Mouse (Mus musculus): ENCODE results near the gene Clec4g.
A peak's percentile ranks its signal among the peaks of the same experiment; 100 is the strongest.
"Not testable (repeated sequence)": the region's sequence is repeated elsewhere in the genome, so short reads cannot be mapped to it uniquely, and the experiment has no call there.

Gene Clec4g

GRCm38 (mm10) chr8:3720551-3720950 lies at the start of gene Clec4g:
Gene Clec4g, minus strand, starts transcription at chr8:3720651.
- DNase-seq (ENCODE audit: low spot score in 2 of 2): no peak

- DNase-seq (ENCODE audit: low spot score in 2 of 2): not testable (repeated sequence)
These were observed 48.2 kb upstream of the Clec4g start for GRCm38 (mm10) chr8:3768641-3769040.

GRCm38 (mm10) chr8:3754261-3754850 lies 33.9 kb upstream of the Clec4g start:
- peak; percentile 59 to 97 for DNase-seq (ENCODE audit: low spot score in 2 of 2)

- DNase-seq (ENCODE audit: low spot score in 2 of 2): no peak
These were observed 28.3 kb upstream of the Clec4g start, which contains the start of gene Cd209a for GRCm38 (mm10) chr8:3748761-3749160. Gene Cd209a, minus strand, starts transcription at chr8:3748984.

GRCm38 (mm10) chr8:3736947-3737346 lies 16.5 kb upstream of the Clec4g start:
- no peak for DNase-seq (ENCODE audit: low spot score in 2 of 2)

GRCm38 (mm10) chr8:3735599-3735998 lies 15.1 kb upstream of the Clec4g start:
- DNase-seq (ENCODE audit: low spot score in 2 of 2): no peak

GRCm38 (mm10) chr8:3734084-3734483 lies 13.6 kb upstream of the Clec4g start:
- no peak for DNase-seq (ENCODE audit: low spot score in 2 of 2)

- no peak for DNase-seq (ENCODE audit: low spot score in 2 of 2)
These were observed 590 bp upstream of the Clec4g start for GRCm38 (mm10) chr8:3721041-3721440.

- peak; percentile 79 to 92 for DNase-seq (ENCODE audit: low spot score in 2 of 2)
These were observed 1.9 kb downstream of the Clec4g start for GRCm38 (mm10) chr8:3718559-3718958.

- no peak for DNase-seq (ENCODE audit: low spot score in 2 of 2)
These were observed 3.0 kb downstream of the Clec4g start for GRCm38 (mm10) chr8:3717321-3717954.

GRCm38 (mm10) chr8:3711646-3712045 lies 8.8 kb downstream of the Clec4g start:
- no peak for DNase-seq (ENCODE audit: low spot score in 2 of 2)

- DNase-seq (ENCODE audit: low spot score in 2 of 2): peak in 1 of 2 experiments; percentile 56
These were observed 10.1 kb downstream of the Clec4g start for GRCm38 (mm10) chr8:3710312-3710711.

GRCm38 (mm10) chr8:3707611-3708010 lies 12.8 kb downstream of the Clec4g start:
- peak in 1 of 2 experiments; percentile 57 for DNase-seq (ENCODE audit: low spot score in 2 of 2)

- no peak for DNase-seq (ENCODE audit: low spot score in 2 of 2)
These were observed 14.7 kb downstream of the Clec4g start for GRCm38 (mm10) chr8:3705711-3706110.

- no peak for DNase-seq (ENCODE audit: low spot score in 2 of 2)
These were observed 19.0 kb downstream of the Clec4g start for GRCm38 (mm10) chr8:3701491-3701890.

GRCm38 (mm10) chr8:3694121-3694520 lies 26.3 kb downstream of the Clec4g start, which contains the start of gene Fcer2a:
Gene Fcer2a, minus strand, starts transcription at chr8:3694175.
- no peak for DNase-seq (ENCODE audit: low spot score in 2 of 2)

GRCm38 (mm10) chr8:3690774-3691173 lies 29.7 kb downstream of the Clec4g start:
- no peak for DNase-seq (ENCODE audit: low spot score in 2 of 2)

GRCm38 (mm10) chr8:3687537-3687936 lies 32.9 kb downstream of the Clec4g start:
- DNase-seq (ENCODE audit: low spot score in 2 of 2): no peak

- no peak for DNase-seq (ENCODE audit: low spot score in 2 of 2)
These were observed 35.0 kb downstream of the Clec4g start for GRCm38 (mm10) chr8:3685422-3685821.

- no peak for DNase-seq (ENCODE audit: low spot score in 2 of 2)
These were observed 35.9 kb downstream of the Clec4g start for GRCm38 (mm10) chr8:3684530-3684929.

GRCm38 (mm10) chr8:3683408-3684176 lies 36.9 kb downstream of the Clec4g start:
- no peak for DNase-seq (ENCODE audit: low spot score in 2 of 2)

- no peak for DNase-seq (ENCODE audit: low spot score in 2 of 2)
These were observed 38.0 kb downstream of the Clec4g start for GRCm38 (mm10) chr8:3682435-3682834.

GRCm38 (mm10) chr8:3679656-3680055 lies 40.8 kb downstream of the Clec4g start:
- no peak for DNase-seq (ENCODE audit: low spot score in 2 of 2)

Measured in spleen, postnatal 4 days (tissue).